In the genomic region with DNA sequence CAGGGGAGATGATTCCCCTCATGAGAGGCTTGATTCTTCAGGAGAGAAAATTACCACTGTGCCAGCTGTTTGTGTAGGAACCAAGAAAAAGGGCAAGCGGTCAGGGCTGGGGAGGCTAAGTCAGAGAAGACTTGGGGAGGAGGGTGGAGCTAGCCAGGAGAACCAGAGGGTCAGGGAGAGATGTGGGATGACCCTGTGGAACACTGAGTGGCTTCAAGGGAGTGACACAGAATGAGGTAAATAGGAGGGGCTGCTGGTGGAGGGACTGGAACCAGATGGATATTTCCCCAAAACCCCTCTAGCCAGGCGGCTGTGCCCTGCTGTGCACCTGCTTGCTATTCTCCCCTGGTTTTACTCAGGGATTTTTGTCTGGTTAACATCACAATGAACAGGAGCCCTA, we compare ENCODE assay signal across 12 mouse cellular contexts. TPM values are rescaled to one million over a fixed set of nuclear protein-coding genes. Genes with fewer than 3 reads are reported as not detected.
DNase-seq lines count a peak whose midpoint lies in the region; ATAC-seq lines count a peak whose summit lies in the region.
"Had no signal": no experiment of that assay in that cellular context is flagged by ENCODE, and none has a peak within 500 bp of the region (broad histone marks: within the 10 kb centered on the region; RNA-seq: fewer than 3 reads in every experiment).

No protein-coding gene starts in this region.

- no peaks in the 10 kb centered on the region for H3K27me3 ChIP-seq in limb, embryonic 11.5 days (ENCODE audit: control insufficient read depth, insufficient read depth, low read length)
- peaks cover 27% of the 10 kb centered on the region for H3K27me3 ChIP-seq in limb, embryonic 10.5 days (ENCODE audit: low read depth, poor library complexity, severe bottlenecking)
- H3K27me3 ChIP-seq in erythroblast, embryonic 14.5 days (ENCODE audit: control insufficient read depth): no peaks in the 10 kb centered on the region
- H3K27me3 ChIP-seq in intestine, embryonic 15.5 days (replicated peaks): no peaks in the 10 kb centered on the region
- peaks cover 7% of the 10 kb centered on the region; the same call in 1 of the 2 replicates for H3K27me3 ChIP-seq in neural tube, embryonic 13.5 days

- 77% methylated on average over 2 of the region's 2 CpGs for WGBS in limb, embryonic 11.5 days
- WGBS in limb, embryonic 10.5 days: 67% methylated on average over 2 of the region's 2 CpGs
- 63% methylated on average over 2 of the region's 2 CpGs for WGBS in intestine, embryonic 15.5 days
- 58% methylated on average over 2 of the region's 2 CpGs for WGBS in neural tube, embryonic 13.5 days

- H3K9ac ChIP-seq in limb, embryonic 11.5 days (ENCODE audit: low read length): no peak overlapping the region
- no peak overlapping the region for H3K9ac ChIP-seq in intestine, embryonic 15.5 days
- 0 out of 2 replicates have a peak overlapping the region, but pooled peaks have one; percentile 34 for H3K9ac ChIP-seq in neural tube, embryonic 13.5 days

- no peak for DNase-seq in limb, embryonic 11.5 days (ENCODE audit: low spot score)
- no peak for DNase-seq in limb, embryonic 10.5 days (ENCODE audit: low spot score)
- no peak for DNase-seq in cerebellum, adult 9-10 months
- no peak for DNase-seq in cerebellum, adult 11-12 months
- DNase-seq: gastrocnemius, postnatal 10 days; kidney, adult 8-10 months; lung, postnatal 10 days had no signal

- no peaks in the 10 kb centered on the region for H3K9me3 ChIP-seq in limb, embryonic 11.5 days (ENCODE audit: control insufficient read depth, low read length)
- no peaks in the 10 kb centered on the region for H3K9me3 ChIP-seq in limb, embryonic 10.5 days (replicated peaks)
- no peaks in the 10 kb centered on the region for H3K9me3 ChIP-seq in erythroblast, embryonic 14.5 days (ENCODE audit: control insufficient read depth, low read length)
- no peaks in the 10 kb centered on the region for H3K9me3 ChIP-seq in intestine, embryonic 15.5 days
- no peaks in the 10 kb centered on the region for H3K9me3 ChIP-seq in neural tube, embryonic 13.5 days

- H3K27ac ChIP-seq in limb, embryonic 11.5 days (replicated peaks; ENCODE audit: low read depth, low read length): no peak overlapping the region
- no peak overlapping the region for H3K27ac ChIP-seq in limb, embryonic 10.5 days
- H3K27ac ChIP-seq in intestine, embryonic 15.5 days: no peak overlapping the region
- H3K27ac ChIP-seq in neural tube, embryonic 13.5 days (replicated peaks): peak overlapping the region; percentile 77
- H3K27ac ChIP-seq: left cerebral cortex, adult 2 months had no signal

- no peak overlapping the region for H3K4me2 ChIP-seq in limb, embryonic 11.5 days (ENCODE audit: low read depth, severe bottlenecking)
- H3K4me2 ChIP-seq in intestine, embryonic 15.5 days (replicated peaks): no peak overlapping the region
- H3K4me2 ChIP-seq in neural tube, embryonic 13.5 days: no peak overlapping the region

- no peaks in the 10 kb centered on the region for H3K36me3 ChIP-seq in limb, embryonic 11.5 days (ENCODE audit: control insufficient read depth, insufficient read depth, low read length)
- H3K36me3 ChIP-seq in limb, embryonic 10.5 days: no peaks in the 10 kb centered on the region
- peaks cover 7% of the 10 kb centered on the region for H3K36me3 ChIP-seq in erythroblast, embryonic 14.5 days (ENCODE audit: control insufficient read depth)
- no peaks in the 10 kb centered on the region for H3K36me3 ChIP-seq in intestine, embryonic 15.5 days
- no peaks in the 10 kb centered on the region for H3K36me3 ChIP-seq in neural tube, embryonic 13.5 days

- no peak overlapping the region for H3K4me3 ChIP-seq in limb, embryonic 11.5 days (ENCODE audit: low read depth, low read length)
- H3K4me3 ChIP-seq in limb, embryonic 10.5 days: no peak overlapping the region
- peak overlapping the region; percentile 52 for H3K4me3 ChIP-seq in erythroblast, embryonic 14.5 days (replicated peaks)
- no peak overlapping the region for H3K4me3 ChIP-seq in intestine, embryonic 15.5 days (replicated peaks)
- no peak overlapping the region for H3K4me3 ChIP-seq in neural tube, embryonic 13.5 days
- H3K4me3 ChIP-seq: left cerebral cortex, adult 2 months had no signal

- H3K4me1 ChIP-seq in limb, embryonic 11.5 days (ENCODE audit: control insufficient read depth, insufficient read depth, low read length): no peaks in the 10 kb centered on the region
- H3K4me1 ChIP-seq in limb, embryonic 10.5 days: peaks cover 26% of the 10 kb centered on the region
- H3K4me1 ChIP-seq in erythroblast, embryonic 14.5 days (ENCODE audit: control insufficient read depth): peaks cover 96% of the 10 kb centered on the region
- peaks cover 14% of the 10 kb centered on the region; the same call in 1 of the 2 replicates for H3K4me1 ChIP-seq in intestine, embryonic 15.5 days (replicated peaks)
- H3K4me1 ChIP-seq in neural tube, embryonic 13.5 days (replicated peaks): peaks cover 29% of the 10 kb centered on the region

- ATAC-seq in limb, embryonic 11.5 days (ENCODE audit: insufficient number of reproducible peaks, low FRiP score, low TSS enrichment, low read depth): 0 out of 2 replicates have a peak, but pooled peaks have one; percentile 13
- ATAC-seq in intestine, embryonic 15.5 days: peak; percentile 21
- no peak for ATAC-seq in neural tube, embryonic 13.5 days (ENCODE audit: low read depth)
- ATAC-seq in CD4-positive, CD25-positive, alpha-beta regulatory T cell, adult 4 months: no peak

RNA-seq across cellular contexts. Expression of a gene that starts 24.3 kb away (rescaled TPM):
- 5.8 and 7.4 TPM in 2 replicates for polyA plus RNA-seq in limb, embryonic 11.5 days (2014; fragmentation: Nextera tagmentation; extraction: Ambion mirVana)
- 2.5 and 3.5 TPM in 2 replicates for polyA plus RNA-seq in limb, embryonic 10.5 days (2016; fragmentation: Nextera tagmentation; extraction: Ambion mirVana)
- polyA plus RNA-seq in erythroblast, embryonic 14.5 days (2012): 6.4 and 7.7 TPM in 2 replicates
- polyA plus RNA-seq in intestine, embryonic 15.5 days (2015; fragmentation: Nextera tagmentation; extraction: Ambion mirVana): 18.2 and 19.9 TPM in 2 replicates
- 10.7 and 13.7 TPM in 2 replicates for polyA plus RNA-seq in neural tube, embryonic 13.5 days (2015; fragmentation: Nextera tagmentation; extraction: Ambion mirVana)
- 10 to 100 TPM in 1 of 2 experiments, 1 to 10 TPM in 1; 9.6 to 12.8 TPM for polyA plus RNA-seq in CD4-positive, CD25-positive, alpha-beta regulatory T cell, adult 4 months (2017; shearing (Covaris generic))

Comparison
In these comparisons a context has a peak if more than half of its experiments do, and no peak if none do; other contexts are left out.
1. ATAC-seq: peak in limb, embryonic 11.5 days (single experiment) and intestine, embryonic 15.5 days (single experiment); none in neural tube, embryonic 13.5 days (single experiment) and CD4-positive, CD25-positive, alpha-beta regulatory T cell, adult 4 months (single experiment).